Mouse (Mus musculus): ENCODE measurements at regions not wholly inside any gene's neighbourhood (a gene's known extent, or its start where the extent isn't known, plus 50 kb on each side); places are given as distances from the start of the nearest gene placed in this dataset.

DNA sequence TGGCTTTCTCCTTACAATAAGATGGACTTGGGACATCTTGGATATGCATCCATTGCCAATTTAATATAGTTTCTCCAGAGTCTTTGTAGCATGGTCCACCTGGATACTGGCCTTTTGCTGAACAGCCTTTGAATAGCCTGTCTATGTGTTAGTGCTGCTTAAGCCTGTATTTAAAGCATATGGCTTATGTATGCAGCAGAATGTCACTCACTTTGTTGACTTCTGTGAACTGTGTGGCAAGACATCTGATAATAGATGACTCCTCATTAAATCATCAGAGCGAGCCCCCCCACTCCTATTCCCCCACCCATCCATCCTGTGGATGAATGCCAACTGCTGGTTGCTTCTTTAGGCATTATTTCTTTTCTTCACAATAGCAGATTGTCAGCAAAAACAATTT, 268.2 kb upstream of the Bmp2 start:
- TF ChIP-seq CTCF (IDR thresholded peaks at IDR 0.05; ENCODE audit: control insufficient read depth, insufficient read depth, insufficient replicate concordance, low read depth, low read length) (no peak), POLR2A (IDR thresholded peaks at IDR 0.05; ENCODE audit: control insufficient read depth, low read depth, low read length) (no peak)

All from testis, adult 2 months (tissue).